In genomic region chr7:36133658-36134143, GRCm38 (mm10) we compare ENCODE assay signal across 9 mouse cellular contexts.
DNase-seq lines count a peak whose midpoint lies in the region; ATAC-seq and TF ChIP-seq lines count a peak whose summit lies in the region.
"Had no signal": no experiment of that assay in that cellular context is flagged by ENCODE, and none has a peak within 500 bp of the region (broad histone marks: within the 10 kb centered on the region; RNA-seq: fewer than 3 reads in every experiment).

No protein-coding gene starts in this region.

- H3K4me2 ChIP-seq in heart, embryonic 12.5 days = peak overlapping the region; percentile 28; the same call in 1 of the 2 replicates
- H3K4me2 ChIP-seq in midbrain, postnatal 0 days (ENCODE audit: low read depth, low read length, poor library complexity, severe bottlenecking) = no peak overlapping the region; the same call in 1 of the 2 replicates

- TF ChIP-seq CTCF in midbrain, postnatal 0 days (IDR thresholded peaks at IDR 0.05) = no peak

- H3K9me3 ChIP-seq in heart, embryonic 12.5 days (replicated peaks) = no peaks in the 10 kb centered on the region
- H3K9me3 ChIP-seq in midbrain, postnatal 0 days (ENCODE audit: low read length) = no peaks in the 10 kb centered on the region

- peak; percentile 13 for DNase-seq in right cerebral cortex, postnatal 4 days
- no peak for DNase-seq in right cerebral cortex, adult 18-20 months
- peak; percentile 63 for DNase-seq in kidney, postnatal 14 days
- DNase-seq in midbrain, postnatal 0 days (ENCODE audit: low spot score) = peak; percentile 53
- no peak for DNase-seq in cerebellum, adult 11 months

- H3K4me3 ChIP-seq in heart, embryonic 12.5 days = no peak overlapping the region
- H3K4me3 ChIP-seq in midbrain, postnatal 0 days (ENCODE audit: low read depth, low read length) = no peak overlapping the region
- H3K4me3 ChIP-seq: heart, adult 2 months had no signal

- H3K36me3 ChIP-seq in heart, embryonic 12.5 days = no peaks in the 10 kb centered on the region
- no peaks in the 10 kb centered on the region for H3K36me3 ChIP-seq in midbrain, postnatal 0 days (ENCODE audit: insufficient read depth, low read length)

- H3K9ac ChIP-seq in heart, embryonic 12.5 days = no peak overlapping the region
- no peak overlapping the region for H3K9ac ChIP-seq in midbrain, postnatal 0 days (replicated peaks; ENCODE audit: low read length, poor library complexity, severe bottlenecking)

- ATAC-seq in heart, embryonic 12.5 days (ENCODE audit: insufficient number of reproducible peaks, low FRiP score) = no peak
- ATAC-seq in midbrain, postnatal 0 days (ENCODE audit: low FRiP score) = no peak
- no peak for ATAC-seq in erythroblast, adult 5-6 weeks (replicated peaks; ENCODE audit: low FRiP score, poor library complexity, severe bottlenecking)
- ATAC-seq in monocyte, adult 5-6 weeks (replicated peaks; ENCODE audit: insufficient number of reproducible peaks, low FRiP score, low TSS enrichment, poor library complexity, severe bottlenecking) = no peak

- H3K4me1 ChIP-seq in heart, embryonic 12.5 days (replicated peaks) = peaks cover 19% of the 10 kb centered on the region
- no peaks in the 10 kb centered on the region for H3K4me1 ChIP-seq in midbrain, postnatal 0 days (ENCODE audit: insufficient read depth, low read length)

- WGBS in heart, embryonic 12.5 days = 9% methylated on average over 8 of the region's 8 CpGs
- WGBS in midbrain, postnatal 0 days = 12% methylated on average over 8 of the region's 8 CpGs

- no peak overlapping the region for H3K27ac ChIP-seq in heart, embryonic 12.5 days (ENCODE audit: poor library complexity, severe bottlenecking)
- no peak overlapping the region for H3K27ac ChIP-seq in midbrain, postnatal 0 days (ENCODE audit: low read depth, low read length)
- H3K27ac ChIP-seq: heart, adult 2 months had no signal

- no peaks in the 10 kb centered on the region for H3K27me3 ChIP-seq in heart, embryonic 12.5 days (replicated peaks)
- no peaks in the 10 kb centered on the region for H3K27me3 ChIP-seq in midbrain, postnatal 0 days (ENCODE audit: insufficient read depth, low read length)

Comparison
In these comparisons a context has a peak if more than half of its experiments do, and no peak if none do; other contexts are left out.
1. DNase-seq: peak in right cerebral cortex, postnatal 4 days (single experiment), kidney, postnatal 14 days (single experiment) and midbrain, postnatal 0 days (single experiment); none in right cerebral cortex, adult 18-20 months (single experiment) and cerebellum, adult 11 months (single experiment).